Mouse (Mus musculus) lung, postnatal 0 days (tissue): Measurements from ENCODE around the gene Mdga1. TPM values are rescaled to one million over a fixed set of nuclear protein-coding genes. Genes with fewer than 3 reads are reported as not detected.

Experiments
- ATAC-seq: fragments of 200-750 bp; cut with Nextera tagmentation; 2 replicates; pipeline ENCODE4 v1.8.0; 2017; ENCODE audit warnings: moderate library complexity
- DNase-seq: peaks from one replicate; pipeline ENCODE4 v3.0.0-alpha.2; 2016; ENCODE audit warnings: low spot score
- H3K27ac ChIP-seq: fragments of 300-500 bp; sonication (generic); 2 replicates; pipeline ENCODE4 v1.5.1; 2014; ENCODE audit warnings: antibody characterized with exemption, mild to moderate bottlenecking, low read length, mixed read lengths
- H3K27me3 ChIP-seq: fragments of 300-500 bp; sonication (generic); replicated peaks from 2 replicates; pipeline ENCODE4 v1.6.1; 2014; ENCODE audit warnings: low read length, mixed read lengths; ENCODE audit not compliant: insufficient read depth
- H3K36me3 ChIP-seq: fragments of 300-500 bp; sonication (generic); 2 replicates; pipeline ENCODE4 v1.6.1; 2014; ENCODE audit warnings: low read length, mixed read lengths; ENCODE audit not compliant: insufficient read depth
- H3K4me1 ChIP-seq: fragments of 300-500 bp; sonication (generic); 2 replicates; pipeline ENCODE4 v1.6.1; 2014; ENCODE audit warnings: antibody characterized with exemption, low read depth, low read length, mixed read lengths; ENCODE audit not compliant: insufficient read depth
- H3K4me2 ChIP-seq: fragments of 300-500 bp; sonication (generic); replicated peaks from 2 replicates; pipeline ENCODE4 v1.6.1; 2014; ENCODE audit warnings: low read depth, mild to moderate bottlenecking, low read length, moderate library complexity, mixed read lengths
- H3K4me3 ChIP-seq: fragments of 300-500 bp; sonication (generic); 2 replicates; pipeline ENCODE4 v1.5.1; 2014; ENCODE audit warnings: low read depth, low read length
- H3K9ac ChIP-seq: fragments of 300-500 bp; sonication (generic); replicated peaks from 2 replicates; pipeline ENCODE4 v1.6.1; 2014; ENCODE audit warnings: low read depth, mild to moderate bottlenecking
- H3K9me3 ChIP-seq: fragments of 300-500 bp; sonication (generic); 2 replicates; pipeline ENCODE4 v1.6.1; 2016; ENCODE audit warnings: low read length, mixed read lengths
- CTCF ChIP-seq: IDR thresholded peaks from 2 replicates; pipeline ENCODE4 v1.5.1; 2016; ENCODE audit warnings: antibody characterized with exemption, mild to moderate bottlenecking
- EP300 ChIP-seq: IDR thresholded peaks from 2 replicates; pipeline ENCODE4 v1.6.1; 2016; ENCODE audit warnings: antibody characterized with exemption, mild to moderate bottlenecking, control low read depth
- WGBS: fragments of 180-500 bp; shearing (Covaris S2); extraction: QIAGEN DNeasy Blood & Tissue Kit; methylation state at CpG from one replicate; pipeline ENCODE4 v1.1.7; 2014; 5-methylcytosine and 5-hydroxymethylcytosine counted together
- polyA plus RNA-seq: library from polyadenylated mRNA; unstranded; fragments of >200 nt; fragmentation: Nextera tagmentation; extraction: Ambion mirVana; gene quantifications from 2 replicates; pipeline ENCODE4 v1.2.1, GENCODE M21; 2015

Gene Mdga1
- polyA plus RNA-seq, 1 experiment from 2014 or later, result 3.2 TPM

GRCm38 (mm10) chr17:29918791-29919551, 50.9 kb downstream of the Mdga1 start:
- Histone ChIP-seq H3K4me1 (no peaks in the 10 kb centered on the region), H3K36me3 (no peaks in the 10 kb centered on the region), H3K4me3 (no peak overlapping the region), H3K9ac (no peak overlapping the region), H3K27ac (no peak overlapping the region), H3K9me3 (no peaks in the 10 kb centered on the region), H3K27me3 (no peaks in the 10 kb centered on the region), H3K4me2 (no peak overlapping the region)
- 61% methylated on average over 13 of the region's 13 CpGs for WGBS
- DNase-seq (no peak), ATAC-seq (no peak)
- TF ChIP-seq CTCF (no peak), EP300 (no peak)

GRCm38 (mm10) chr17:29916968-29917367, 52.9 kb downstream of the Mdga1 start:
- no peak overlapping the region for H3K27ac ChIP-seq
- H3K9ac ChIP-seq, result no peak overlapping the region
- no peak for TF ChIP-seq EP300
- no peak for TF ChIP-seq CTCF
- ATAC-seq (no peak), DNase-seq (no peak)
- H3K4me3 ChIP-seq, result no peak overlapping the region
- no peaks in the 10 kb centered on the region for H3K9me3 ChIP-seq
- H3K4me2 ChIP-seq, result no peak overlapping the region
- H3K4me1 ChIP-seq, result no peaks in the 10 kb centered on the region
- 9% methylated on average over 3 of the region's 3 CpGs for WGBS
- H3K27me3 ChIP-seq, result no peaks in the 10 kb centered on the region
- H3K36me3 ChIP-seq, result no peaks in the 10 kb centered on the region

GRCm38 (mm10) chr17:29915820-29916219, 54.1 kb downstream of the Mdga1 start:
- no peak for TF ChIP-seq CTCF
- no peak for TF ChIP-seq EP300
- H3K27ac ChIP-seq, result no peak overlapping the region
- DNase-seq (no peak), ATAC-seq (no peak)
- no peak overlapping the region for H3K4me2 ChIP-seq
- WGBS, result 77% methylated on average over 10 of the region's 10 CpGs
- H3K9ac ChIP-seq, result no peak overlapping the region
- no peak overlapping the region for H3K4me3 ChIP-seq
- no peaks in the 10 kb centered on the region for H3K27me3 ChIP-seq
- no peaks in the 10 kb centered on the region for H3K9me3 ChIP-seq
- H3K36me3 ChIP-seq, result no peaks in the 10 kb centered on the region
- H3K4me1 ChIP-seq, result no peaks in the 10 kb centered on the region

- 86% methylated on average over 16 of the region's 16 CpGs for WGBS
- no peak for TF ChIP-seq EP300
- TF ChIP-seq CTCF, result no peak
- Histone ChIP-seq H3K27ac (no peak overlapping the region), H3K4me3 (no peak overlapping the region), H3K9me3 (no peaks in the 10 kb centered on the region), H3K9ac (no peak overlapping the region), H3K36me3 (no peaks in the 10 kb centered on the region), H3K4me2 (no peak overlapping the region), H3K4me1 (no peaks in the 10 kb centered on the region), H3K27me3 (no peaks in the 10 kb centered on the region)
- DNase-seq (no peak), ATAC-seq (no peak)
Observed at GRCm38 (mm10) chr17:29913301-29913965, 56.5 kb downstream of the Mdga1 start.

GRCm38 (mm10) chr17:29912733-29913132, 57.2 kb downstream of the Mdga1 start:
- no peaks in the 10 kb centered on the region for H3K36me3 ChIP-seq
- TF ChIP-seq EP300 (no peak), CTCF (no peak)
- no peaks in the 10 kb centered on the region for H3K4me1 ChIP-seq
- no peaks in the 10 kb centered on the region for H3K27me3 ChIP-seq
- no peaks in the 10 kb centered on the region for H3K9me3 ChIP-seq
- no peak overlapping the region for H3K9ac ChIP-seq
- H3K4me3 ChIP-seq, result no peak overlapping the region
- ATAC-seq, result no peak
- H3K27ac ChIP-seq, result no peak overlapping the region
- no peak for DNase-seq
- no peak overlapping the region for H3K4me2 ChIP-seq
- 41% methylated on average over 5 of the region's 5 CpGs for WGBS

GRCm38 (mm10) chr17:29909031-29909430, 60.9 kb downstream of the Mdga1 start:
- H3K9me3 ChIP-seq, result no peaks in the 10 kb centered on the region
- no peak for ATAC-seq
- 93% methylated on average over 7 of the region's 7 CpGs for WGBS
- no peak overlapping the region for H3K9ac ChIP-seq
- no peak overlapping the region for H3K4me3 ChIP-seq
- H3K4me1 ChIP-seq, result no peaks in the 10 kb centered on the region
- TF ChIP-seq CTCF (no peak), EP300 (no peak)
- DNase-seq, result no peak
- no peak overlapping the region for H3K4me2 ChIP-seq
- H3K27me3 ChIP-seq, result no peaks in the 10 kb centered on the region
- no peak overlapping the region for H3K27ac ChIP-seq
- no peaks in the 10 kb centered on the region for H3K36me3 ChIP-seq
